Mouse (Mus musculus): ENCODE results near the gene A2ml1.

DNA sequence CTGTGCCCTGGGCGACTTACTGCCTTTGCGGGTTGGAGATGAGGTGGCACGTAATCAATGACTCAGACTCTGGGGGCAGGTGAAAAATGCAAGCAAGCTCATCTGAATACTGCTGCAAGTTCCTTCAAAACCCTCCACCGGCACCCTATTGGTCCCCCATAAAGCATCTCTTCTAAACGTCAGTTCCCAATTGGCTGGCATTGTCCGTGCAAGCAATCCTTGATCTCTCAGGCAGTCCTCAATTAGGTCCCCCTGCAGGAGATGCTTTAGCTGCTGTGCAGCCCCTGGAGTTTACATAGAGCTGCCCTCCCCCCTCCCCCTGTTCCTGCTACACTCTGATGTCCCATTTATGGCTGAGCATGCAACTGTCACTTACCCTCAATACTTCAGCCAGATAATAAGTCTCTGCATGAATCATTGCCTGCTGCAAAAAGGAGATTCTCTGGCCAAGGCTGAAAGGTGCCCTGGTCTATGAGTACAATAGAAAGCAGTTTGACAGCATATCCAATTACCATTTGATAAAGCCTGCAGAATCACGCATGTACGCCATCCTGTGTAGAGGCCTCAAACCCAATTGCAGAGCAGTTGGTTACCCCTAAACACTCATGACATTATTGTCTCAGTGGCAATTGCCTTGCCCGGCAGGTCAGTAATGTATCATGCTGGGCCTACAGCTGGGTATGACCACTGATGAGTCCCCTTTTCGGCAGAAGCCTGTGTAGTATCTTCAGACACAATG is 21.2 kb upstream of the A2ml1 start:
- TF ChIP-seq POLR2A (IDR thresholded peaks at IDR 0.05; ENCODE audit: low read depth, low read length) (no peak), CTCF (IDR thresholded peaks at IDR 0.05; ENCODE audit: extremely low read depth, insufficient read depth, insufficient read length, insufficient replicate concordance) (no peak)
